Mouse (Mus musculus) left cerebral cortex, postnatal 10 days (tissue): ENCODE data around the gene Gmnc. TPM values are rescaled to one million over a fixed set of nuclear protein-coding genes. Genes with fewer than 3 reads are reported as not detected.

ENCODE experiments used
- DNase-seq, 2 experiments: peaks; one replicate each; pipeline ENCODE4 v3.0.0; 2021 to 2022; ENCODE audit warnings: low spot score in 2 of 2, mixed read lengths in 1 of 2; ENCODE audit errors: extremely low spot score in 1 of 2
- intact Hi-C: fragments of 180-260 bp; cut with DNase I; formaldehyde crosslinking; loops from one replicate; pipeline ENCODE4 v1.15.1; 2025
- total RNA-seq, 2 experiments: library from RNA; stranded (reverse); gene quantifications; 2 replicates each; pipeline ENCODE4 v1.2.3; 2021

Gmnc gene
- under 1 TPM; 0.58 to 0.91 TPM for total RNA-seq

- intact Hi-C loops = no loop called here
- no peak for DNase-seq
These were observed at the start of gene Gmnc for GRCm38 (mm10) chr16:26991477-26992300. Gmnc (minus strand) TSS chr16:26991652.

GRCm38 (mm10) chr16:27027281-27027680 lies 35.8 kb upstream of the Gmnc start:
- intact Hi-C loops = no loop called here
- no peak for DNase-seq

- intact Hi-C loops = no loop called here
- DNase-seq = no peak
These were observed 34.8 kb upstream of the Gmnc start for GRCm38 (mm10) chr16:27026226-27026625.

- no peak for DNase-seq
- intact Hi-C loops = no loop called here
These were observed 31.3 kb upstream of the Gmnc start for GRCm38 (mm10) chr16:27022746-27023145.

GRCm38 (mm10) chr16:27017309-27017708 lies 25.9 kb upstream of the Gmnc start:
- intact Hi-C loops = no loop called here
- no peak for DNase-seq

GRCm38 (mm10) chr16:27002714-27003113 lies 11.3 kb upstream of the Gmnc start:
- intact Hi-C loops = no loop called here
- DNase-seq = no peak

GRCm38 (mm10) chr16:26999563-26999962 lies 8.1 kb upstream of the Gmnc start:
- intact Hi-C loops = no loop called here
- no peak for DNase-seq

GRCm38 (mm10) chr16:26989415-26990315 lies 1.8 kb downstream of the Gmnc start:
- intact Hi-C loops = loop anchor here (10.0 kb wide), 2 partner anchors 145 to 755 kb away; no protein-coding TSS in a partner anchor
- DNase-seq = no peak

GRCm38 (mm10) chr16:26988188-26988587 lies 3.3 kb downstream of the Gmnc start:
- intact Hi-C loops = loop anchor here (10.0 kb wide), 2 partner anchors 147 to 753 kb away; no protein-coding TSS in a partner anchor

GRCm38 (mm10) chr16:26985796-26986195 lies 5.7 kb downstream of the Gmnc start:
- DNase-seq = no peak
- intact Hi-C loops = loop anchor here (10.0 kb wide), 2 partner anchors 149 to 751 kb away; no protein-coding TSS in a partner anchor

More at GRCm38 (mm10) chr16:26988188-26988587, 3.3 kb downstream of the Gmnc start:
- no peak for DNase-seq

GRCm38 (mm10) chr16:26982112-26982511 lies 9.3 kb downstream of the Gmnc start:
- peak in 1 of 2 experiments; percentile 5 for DNase-seq
- intact Hi-C loops = loop anchor here (10.0 kb wide), 2 partner anchors 153 to 747 kb away; no protein-coding TSS in a partner anchor

GRCm38 (mm10) chr16:26967967-26968366 lies 23.5 kb downstream of the Gmnc start:
- DNase-seq = peak in 1 of 2 experiments; percentile 28
- intact Hi-C loops = no loop called here

GRCm38 (mm10) chr16:26966830-26967229 lies 24.6 kb downstream of the Gmnc start:
- no peak for DNase-seq
- intact Hi-C loops = no loop called here

GRCm38 (mm10) chr16:26961971-26962370 lies 29.5 kb downstream of the Gmnc start:
- intact Hi-C loops = no loop called here
- no peak for DNase-seq

- intact Hi-C loops = no loop called here
- DNase-seq = no peak
These were observed 39.9 kb downstream of the Gmnc start for GRCm38 (mm10) chr16:26951601-26952000.

- intact Hi-C loops = no loop called here
- no peak for DNase-seq
These were observed 41.2 kb downstream of the Gmnc start for GRCm38 (mm10) chr16:26950209-26950608.

GRCm38 (mm10) chr16:26903968-26904367 lies 87.5 kb downstream of the Gmnc start:
- no peak for DNase-seq
- intact Hi-C loops = loop anchor here (2.0 kb wide), 1 partner anchor 235 kb away; no protein-coding TSS in a partner anchor

- intact Hi-C loops = no loop called here
- DNase-seq = peak in 1 of 2 experiments; percentile 24
These were observed 90.0 kb downstream of the Gmnc start for GRCm38 (mm10) chr16:26901471-26901870.

- no peak for DNase-seq
- intact Hi-C loops = no loop called here
These were observed 105.1 kb downstream of the Gmnc start for GRCm38 (mm10) chr16:26886337-26886736.
